Mouse (Mus musculus) gastrocnemius, postnatal 25 days (tissue): ENCODE results near the gene Msantd2. TPM values are rescaled to one million over a fixed set of nuclear protein-coding genes. Genes with fewer than 3 reads are reported as not detected.

ENCODE experiments used
- DNase-seq: peaks from one replicate; pipeline ENCODE4 v3.0.0; 2022
- total RNA-seq, 2 experiments: library from RNA; stranded (reverse); gene quantifications; 1 replicate in 1 of 2; 2 replicates in 1 of 2; pipeline ENCODE4 v1.2.3; 2021

The Msantd2 gene
- total RNA-seq, 2 experiments from 2014 or later = 3.0 to 6.6 TPM

GRCm38 (mm10) chr9:37569231-37569835 lies 80.2 kb downstream of the Msantd2 start:
- no peak for DNase-seq

- DNase-seq = no peak
Observed at GRCm38 (mm10) chr9:37572204-37572876, 83.2 kb downstream of the Msantd2 start.

Other genes with a start within 250 kb of the Msantd2 start
- gene Slc37a2, start 233.6 kb upstream of the Msantd2 start, total RNA-seq = 1 to 10 TPM in 1 of 2 experiments, under 1 TPM in 1; 0.92 to 1.1 TPM
- 1 to 10 TPM; 1.2 to 1.3 TPM for gene Ccdc15, start 140.9 kb upstream of the Msantd2 start, total RNA-seq
- under 1 TPM; 0.13 to 0.33 TPM for gene Hepacam, start 122.0 kb upstream of the Msantd2 start, total RNA-seq
- gene Robo4, start 87.4 kb upstream of the Msantd2 start, total RNA-seq = 1 to 10 TPM; 7.6 to 9.7 TPM
- not detected for gene Robo3, start 56.1 kb upstream of the Msantd2 start, total RNA-seq
- gene Esam, start 38.8 kb downstream of the Msantd2 start, total RNA-seq = 10 to 100 TPM; 17.0 to 26.7 TPM
- 1 to 10 TPM; 1.1 to 2.4 TPM for gene Vsig2, start 49.9 kb downstream of the Msantd2 start, total RNA-seq
- under 1 TPM; 0.72 to 0.79 TPM for gene Nrgn, start 63.6 kb downstream of the Msantd2 start, total RNA-seq
- 1 to 10 TPM; 3.0 to 4.0 TPM for gene Siae, start 66.4 kb downstream of the Msantd2 start, total RNA-seq
- 1 to 10 TPM; 2.0 to 3.4 TPM for gene Spa17, start 124.4 kb downstream of the Msantd2 start, total RNA-seq
- 10 to 100 TPM; 28.7 to 32.5 TPM for gene Tbrg1, start 168.0 kb downstream of the Msantd2 start, total RNA-seq
- not detected for gene Panx3, start 179.9 kb downstream of the Msantd2 start, total RNA-seq
- not detected for gene Olfr160, start 226.9 kb downstream of the Msantd2 start, total RNA-seq